Mouse (Mus musculus) forebrain, embryonic 14.5 days (tissue): ENCODE data around the gene Galnt14. TPM values are rescaled to one million over a fixed set of nuclear protein-coding genes. Genes with fewer than 3 reads are reported as not detected.

ENCODE experiments used
- ATAC-seq: fragments of 200-750 bp; cut with Nextera tagmentation; 2 replicates; pipeline ENCODE4 v1.8.0; 2017; ENCODE audit warnings: mild to moderate bottlenecking, moderate library complexity
- DNase-seq: peaks from one replicate; pipeline ENCODE4 v3.0.0-alpha.2; 2015; ENCODE audit warnings: low spot score
- H3K27ac ChIP-seq: fragments of 300-500 bp; sonication (generic); 2 replicates; pipeline ENCODE4 v1.5.1; 2014; ENCODE audit warnings: low read depth, mild to moderate bottlenecking, control low read depth, low read length, moderate library complexity
- H3K27me3 ChIP-seq: fragments of 300-500 bp; sonication (generic); replicated peaks from 2 replicates; pipeline ENCODE4 v1.6.1; 2014; ENCODE audit warnings: low read length, control low read depth, mixed read lengths; ENCODE audit not compliant: control insufficient read depth, insufficient read depth
- H3K36me3 ChIP-seq: fragments of 300-500 bp; sonication (generic); 2 replicates; pipeline ENCODE4 v1.6.1; 2014; ENCODE audit warnings: low read length, control low read depth; ENCODE audit not compliant: control insufficient read depth, insufficient read depth
- H3K4me1 ChIP-seq: fragments of 300-500 bp; sonication (generic); 2 replicates; pipeline ENCODE4 v1.6.1; 2014; ENCODE audit warnings: antibody characterized with exemption, low read length, control low read depth; ENCODE audit not compliant: control insufficient read depth, insufficient read depth
- H3K4me2 ChIP-seq: fragments of 300-500 bp; sonication (generic); 2 replicates; pipeline ENCODE4 v1.6.1; 2014; ENCODE audit warnings: mild to moderate bottlenecking, control low read depth, low read length
- H3K4me3 ChIP-seq: fragments of 300-500 bp; sonication (generic); 2 replicates; pipeline ENCODE4 v1.5.1; 2014; ENCODE audit warnings: low read depth, low read length, control low read depth
- H3K9ac ChIP-seq: fragments of 300-500 bp; sonication (generic); 2 replicates; pipeline ENCODE4 v1.6.1; 2014; ENCODE audit warnings: mild to moderate bottlenecking, low read length, control low read depth, moderate library complexity
- H3K9me3 ChIP-seq: fragments of 300-500 bp; sonication (generic); replicated peaks from 2 replicates; pipeline ENCODE4 v1.6.1; 2016; ENCODE audit warnings: low read length, control low read depth, mixed read lengths; ENCODE audit not compliant: control insufficient read depth
- WGBS: fragments of 180-500 bp; shearing (Covaris S2); extraction: QIAGEN DNeasy Blood & Tissue Kit; methylation state at CpG from one replicate; pipeline ENCODE4 v1.1.7; 2014; 5-methylcytosine and 5-hydroxymethylcytosine counted together
- polyA plus RNA-seq: library from polyadenylated mRNA; unstranded; fragments of >200 nt; fragmentation: Nextera tagmentation; extraction: Ambion mirVana; gene quantifications from 2 replicates; pipeline ENCODE4 v1.2.1, GENCODE M21; 2014

Gene Galnt14
- polyA plus RNA-seq, 1 experiment from 2014 or later: 7.1 TPM

DNA sequence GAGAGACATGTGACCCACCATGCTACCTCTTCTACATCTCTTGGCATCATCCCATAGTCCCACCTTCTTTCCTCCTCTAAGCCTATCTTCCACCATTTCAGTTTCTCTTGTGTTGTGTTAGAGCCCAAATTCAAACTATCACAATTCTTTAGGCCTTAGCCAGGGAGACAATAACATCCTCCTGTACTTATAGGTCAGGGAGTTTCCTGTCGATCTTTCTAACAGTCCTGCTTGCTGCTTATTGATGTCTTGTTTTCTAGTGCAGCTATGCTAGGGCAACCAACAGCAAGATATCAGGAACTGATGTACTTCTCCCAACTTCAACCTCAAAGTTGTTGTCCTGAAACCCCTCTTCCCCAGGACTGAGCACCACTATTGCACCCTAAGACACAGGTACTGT lies 195.4 kb downstream of the Galnt14 start:
- H3K9me3 ChIP-seq: no peaks in the 10 kb centered on the region
- WGBS: 97% methylated on average over 1 of the region's 1 CpGs
- H3K4me1 ChIP-seq: no peaks in the 10 kb centered on the region
- no peak overlapping the region for H3K9ac ChIP-seq
- H3K27me3 ChIP-seq: no peaks in the 10 kb centered on the region
- no peak for ATAC-seq
- no peak for DNase-seq
- H3K27ac ChIP-seq: no peak overlapping the region
- H3K4me2 ChIP-seq: no peak overlapping the region
- no peak overlapping the region for H3K4me3 ChIP-seq
- no peaks in the 10 kb centered on the region for H3K36me3 ChIP-seq

GRCm38 (mm10) chr17:73514258-73514657 lies 196.0 kb downstream of the Galnt14 start:
- no peaks in the 10 kb centered on the region for H3K36me3 ChIP-seq
- H3K4me2 ChIP-seq: no peak overlapping the region
- H3K4me1 ChIP-seq: no peaks in the 10 kb centered on the region
- no peaks in the 10 kb centered on the region for H3K27me3 ChIP-seq
- H3K27ac ChIP-seq: no peak overlapping the region
- DNase-seq: peak; percentile 16
- H3K4me3 ChIP-seq: no peak overlapping the region
- no peak overlapping the region for H3K9ac ChIP-seq
- no peaks in the 10 kb centered on the region for H3K9me3 ChIP-seq
- WGBS: 88% methylated on average over 4 of the region's 4 CpGs
- no peak for ATAC-seq

GRCm38 (mm10) chr17:73512844-73513243 lies 197.4 kb downstream of the Galnt14 start:
- ATAC-seq (no peak), DNase-seq (no peak)
- Histone ChIP-seq H3K9me3 (no peaks in the 10 kb centered on the region), H3K27ac (no peak overlapping the region), H3K4me1 (no peaks in the 10 kb centered on the region), H3K4me3 (no peak overlapping the region), H3K4me2 (no peak overlapping the region), H3K9ac (no peak overlapping the region), H3K36me3 (no peaks in the 10 kb centered on the region), H3K27me3 (no peaks in the 10 kb centered on the region)
- 87% methylated on average over 5 of the region's 5 CpGs for WGBS

- H3K27me3 ChIP-seq: no peaks in the 10 kb centered on the region
- H3K27ac ChIP-seq: no peak overlapping the region
- no peak overlapping the region for H3K9ac ChIP-seq
- no peak overlapping the region for H3K4me3 ChIP-seq
- DNase-seq: peak; percentile 59
- WGBS: 53% methylated on average over 13 of the region's 13 CpGs
- ATAC-seq: peak; percentile 54; the same call in 1 of the 2 replicates
- H3K4me2 ChIP-seq: no peak overlapping the region
- no peaks in the 10 kb centered on the region for H3K4me1 ChIP-seq
- no peaks in the 10 kb centered on the region for H3K9me3 ChIP-seq
- no peaks in the 10 kb centered on the region for H3K36me3 ChIP-seq
Observed at GRCm38 (mm10) chr17:73507804-73508535, 202.3 kb downstream of the Galnt14 start.

DNA sequence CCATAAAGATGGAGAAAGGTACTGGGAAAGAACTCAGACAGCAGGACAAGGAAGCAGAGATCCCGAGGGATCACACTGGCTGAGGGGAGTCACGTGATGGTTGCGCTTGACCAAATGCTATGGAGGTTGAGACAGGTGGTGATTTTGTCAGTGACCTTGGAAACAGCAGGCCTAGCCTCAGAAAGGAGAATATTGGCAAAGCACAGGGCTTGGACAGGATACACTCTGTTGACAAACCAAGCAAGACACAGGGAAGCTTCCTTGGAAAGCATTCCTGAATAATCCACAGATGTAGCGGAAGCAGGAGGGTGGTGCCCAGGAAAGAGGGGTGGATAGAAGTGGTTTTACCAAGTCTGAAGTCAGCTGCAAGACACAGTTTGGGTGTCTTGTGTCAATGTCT lies 206.1 kb downstream of the Galnt14 start:
- ATAC-seq (no peak), DNase-seq (no peak)
- Histone ChIP-seq H3K27ac (no peak overlapping the region), H3K36me3 (no peaks in the 10 kb centered on the region), H3K4me3 (no peak overlapping the region), H3K9me3 (no peaks in the 10 kb centered on the region), H3K9ac (no peak overlapping the region), H3K4me1 (no peaks in the 10 kb centered on the region), H3K27me3 (no peaks in the 10 kb centered on the region), H3K4me2 (no peak overlapping the region)
- 97% methylated on average over 4 of the region's 4 CpGs for WGBS

GRCm38 (mm10) chr17:73502613-73503012 lies 207.6 kb downstream of the Galnt14 start:
- 87% methylated on average over 4 of the region's 4 CpGs for WGBS
- Histone ChIP-seq H3K27ac (no peak overlapping the region), H3K9me3 (no peaks in the 10 kb centered on the region), H3K36me3 (no peaks in the 10 kb centered on the region), H3K27me3 (no peaks in the 10 kb centered on the region), H3K4me1 (no peaks in the 10 kb centered on the region), H3K4me3 (no peak overlapping the region), H3K9ac (no peak overlapping the region), H3K4me2 (no peak overlapping the region)
- no peak for ATAC-seq
- DNase-seq: no peak

GRCm38 (mm10) chr17:73489519-73489918 lies 220.7 kb downstream of the Galnt14 start:
- no peak overlapping the region for H3K9ac ChIP-seq
- H3K27ac ChIP-seq: no peak overlapping the region
- ATAC-seq (no peak), DNase-seq (peak; percentile 36)
- no peak overlapping the region for H3K4me3 ChIP-seq
- H3K36me3 ChIP-seq: no peaks in the 10 kb centered on the region
- H3K4me1 ChIP-seq: peaks cover 5% of the 10 kb centered on the region
- 76% methylated on average over 4 of the region's 4 CpGs for WGBS
- no peaks in the 10 kb centered on the region for H3K27me3 ChIP-seq
- no peak overlapping the region for H3K4me2 ChIP-seq
- no peaks in the 10 kb centered on the region for H3K9me3 ChIP-seq

DNA sequence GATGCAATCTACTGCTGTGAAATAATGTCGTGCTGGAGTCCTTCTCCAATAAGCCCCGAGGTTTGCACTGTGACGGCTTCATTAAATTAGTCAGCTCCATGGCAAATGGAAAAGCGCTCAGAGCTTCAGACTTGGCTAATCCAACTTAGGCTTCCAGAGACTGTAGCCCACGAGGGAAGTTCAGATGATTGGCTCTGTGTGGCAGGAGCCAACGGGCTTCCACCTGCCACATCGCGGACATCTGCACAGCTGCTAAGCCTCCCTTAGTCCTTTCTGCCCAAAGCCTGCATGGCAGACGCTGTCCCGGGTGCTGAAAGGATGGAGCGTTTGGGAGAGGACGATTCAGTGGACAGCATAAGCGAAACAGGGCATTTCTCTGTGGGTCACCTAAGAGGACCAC lies 222.5 kb downstream of the Galnt14 start:
- Histone ChIP-seq H3K27me3 (no peaks in the 10 kb centered on the region), H3K4me2 (no peak overlapping the region), H3K36me3 (no peaks in the 10 kb centered on the region), H3K4me1 (peaks cover 5% of the 10 kb centered on the region), H3K9me3 (no peaks in the 10 kb centered on the region), H3K4me3 (no peak overlapping the region), H3K27ac (no peak overlapping the region), H3K9ac (no peak overlapping the region)
- no peak; the same call in 1 of the 2 replicates for ATAC-seq
- 19% methylated on average over 13 of the region's 13 CpGs for WGBS
- DNase-seq: peak; percentile 38

GRCm38 (mm10) chr17:73487380-73487779 lies 222.9 kb downstream of the Galnt14 start:
- Histone ChIP-seq H3K4me2 (no peak overlapping the region), H3K4me1 (peaks cover 5% of the 10 kb centered on the region), H3K27ac (no peak overlapping the region), H3K4me3 (no peak overlapping the region), H3K27me3 (no peaks in the 10 kb centered on the region), H3K36me3 (no peaks in the 10 kb centered on the region), H3K9ac (no peak overlapping the region), H3K9me3 (no peaks in the 10 kb centered on the region)
- DNase-seq: no peak
- 64% methylated on average over 3 of the region's 3 CpGs for WGBS
- no peak for ATAC-seq
